26 mouse cellular contexts compared by ENCODE assay signal in the genomic region with DNA sequence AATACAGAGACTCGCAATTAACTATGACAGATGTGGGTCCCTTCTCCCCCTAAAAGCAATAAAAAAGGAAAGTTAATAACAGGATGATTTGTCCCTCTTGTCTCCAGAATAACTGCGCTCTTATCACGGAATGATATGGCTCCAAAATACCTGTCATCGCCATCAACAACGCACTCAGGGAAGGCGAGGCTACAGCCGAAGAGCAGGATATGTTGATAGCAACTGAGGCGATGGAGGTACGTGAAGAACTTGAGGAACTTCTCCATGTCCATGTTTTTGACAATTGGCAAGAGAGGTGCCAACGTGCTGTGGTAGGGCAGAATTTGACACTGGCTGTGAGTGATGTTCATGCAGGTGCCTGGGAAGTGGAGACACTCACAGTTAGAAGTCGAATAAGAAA.
DNase-seq lines count a peak whose midpoint lies in the region; ATAC-seq lines count a peak whose summit lies in the region.
"Had no signal": no experiment of that assay in that cellular context is flagged by ENCODE, and none has a peak within 500 bp of the region (broad histone marks: within the 10 kb centered on the region; RNA-seq: fewer than 3 reads in every experiment).

No protein-coding gene starts in this region.

- H3K4me3 ChIP-seq in heart, embryonic 10.5 days, result no peak overlapping the region
- no peak overlapping the region for H3K4me3 ChIP-seq in heart, embryonic 15.5 days
- H3K4me3 ChIP-seq: embryonic facial prominence, embryonic 10.5 days; embryonic facial prominence, embryonic 13.5 days; erythroblast, embryonic 14.5 days; forebrain, embryonic 12.5 days; forebrain, embryonic 15.5 days; hindbrain, embryonic 12.5 days; hindbrain, embryonic 15.5 days had no signal

- H3K27me3 ChIP-seq in heart, embryonic 10.5 days (ENCODE audit: insufficient read depth, poor library complexity, severe bottlenecking), result no peaks in the 10 kb centered on the region
- no peaks in the 10 kb centered on the region for H3K27me3 ChIP-seq in heart, embryonic 15.5 days
- H3K27me3 ChIP-seq: embryonic facial prominence, embryonic 13.5 days; forebrain, embryonic 12.5 days; forebrain, embryonic 15.5 days; hindbrain, embryonic 12.5 days; hindbrain, embryonic 15.5 days had no signal

- no peaks in the 10 kb centered on the region for H3K36me3 ChIP-seq in heart, embryonic 10.5 days
- no peaks in the 10 kb centered on the region for H3K36me3 ChIP-seq in heart, embryonic 15.5 days
- H3K36me3 ChIP-seq: embryonic facial prominence, embryonic 10.5 days; embryonic facial prominence, embryonic 13.5 days; forebrain, embryonic 12.5 days; forebrain, embryonic 15.5 days; hindbrain, embryonic 12.5 days; hindbrain, embryonic 15.5 days had no signal

- 40% methylated on average over 11 of the region's 11 CpGs for WGBS in heart, embryonic 10.5 days
- WGBS in heart, embryonic 15.5 days, result 38% methylated on average over 11 of the region's 11 CpGs

- ATAC-seq in heart, embryonic 15.5 days (replicated peaks; ENCODE audit: insufficient number of reproducible peaks, insufficient read depth, low FRiP score, low read depth), result peak; percentile 74; the same call in 1 of the 2 replicates
- ATAC-seq: activated CD4-positive, CD25-positive, alpha-beta regulatory T cell, adult 4 months; forebrain, embryonic 15.5 days; intestine, postnatal 0 days had no signal

- no peak overlapping the region for H3K4me2 ChIP-seq in heart, embryonic 15.5 days
- H3K4me2 ChIP-seq: embryonic facial prominence, embryonic 13.5 days; forebrain, embryonic 12.5 days; forebrain, embryonic 15.5 days; hindbrain, embryonic 12.5 days; hindbrain, embryonic 15.5 days had no signal

- no peak overlapping the region for H3K27ac ChIP-seq in heart, embryonic 10.5 days
- peak overlapping the region; percentile 60 for H3K27ac ChIP-seq in heart, embryonic 15.5 days
- H3K27ac ChIP-seq: embryonic facial prominence, embryonic 10.5 days; embryonic facial prominence, embryonic 13.5 days; forebrain, embryonic 12.5 days; forebrain, embryonic 15.5 days; hindbrain, embryonic 12.5 days; hindbrain, embryonic 15.5 days had no signal

- intact Hi-C loops in heart, postnatal 25 days (cut with DNase I), result no loop called here
- intact Hi-C loops in heart, postnatal 10 days (cut with DNase I), result no loop called here

- DNase-seq in heart, adult 11 months, result peak; percentile 95
- no peak for DNase-seq in heart, adult 8-10 months (ENCODE audit: low spot score)
- DNase-seq in heart, embryonic 10.5 days (ENCODE audit: low spot score), result peak; percentile 79
- DNase-seq in heart, postnatal 25 days (ENCODE audit: low spot score), result no peak
- peak; percentile 29 to 49 for DNase-seq in heart, postnatal 10 days
- DNase-seq in gastrocnemius, adult 8-10 months (ENCODE audit: low spot score in 2 of 2), result no peak
- DNase-seq: adrenal gland, adult 8-10 months; adrenal gland, postnatal 25 days; cerebellum, adult 11-12 months; cerebellum, adult 8-10 months; cerebellum, postnatal 10 days; cerebellum, postnatal 36 days; embryo, embryonic 11 days; gastrocnemius, postnatal 10 days; gastrocnemius, postnatal 36 days; kidney, adult 2 months had no signal

- H3K9ac ChIP-seq in heart, embryonic 15.5 days, result no peak overlapping the region
- H3K9ac ChIP-seq: embryonic facial prominence, embryonic 13.5 days; forebrain, embryonic 12.5 days; forebrain, embryonic 15.5 days; hindbrain, embryonic 12.5 days; hindbrain, embryonic 15.5 days had no signal

- H3K4me1 ChIP-seq in heart, embryonic 10.5 days, result peaks cover 15% of the 10 kb centered on the region
- H3K4me1 ChIP-seq in heart, embryonic 15.5 days (replicated peaks), result peaks cover 5% of the 10 kb centered on the region
- H3K4me1 ChIP-seq: embryonic facial prominence, embryonic 10.5 days; embryonic facial prominence, embryonic 13.5 days; forebrain, embryonic 12.5 days; forebrain, embryonic 15.5 days; hindbrain, embryonic 12.5 days; hindbrain, embryonic 15.5 days had no signal

- H3K9me3 ChIP-seq in heart, embryonic 10.5 days, result no peaks in the 10 kb centered on the region
- no peaks in the 10 kb centered on the region for H3K9me3 ChIP-seq in heart, embryonic 15.5 days (replicated peaks)
- H3K9me3 ChIP-seq: embryonic facial prominence, embryonic 10.5 days; embryonic facial prominence, embryonic 13.5 days; forebrain, embryonic 12.5 days; forebrain, embryonic 15.5 days; hindbrain, embryonic 12.5 days; hindbrain, embryonic 15.5 days had no signal

Comparison
In these comparisons a context has a peak if more than half of its experiments do, and no peak if none do; other contexts are left out.
1. DNase-seq: peak in heart, adult 11 months (single experiment), heart, embryonic 10.5 days (single experiment) and heart, postnatal 10 days (2 of 2); none in heart, adult 8-10 months (single experiment), heart, postnatal 25 days (single experiment) and gastrocnemius, adult 8-10 months (0 of 2).